Mouse (Mus musculus) kidney, embryonic 15.5 days (tissue): ENCODE data around the gene Ppp1r14a. TPM values are rescaled to one million over a fixed set of nuclear protein-coding genes. Genes with fewer than 3 reads are reported as not detected.

Experiments
- ATAC-seq: fragments of 200-750 bp; cut with Nextera tagmentation; replicated peaks from 2 replicates; pipeline ENCODE4 v1.8.0; 2017; ENCODE audit warnings: moderate TSS enrichment; ENCODE audit not compliant: low FRiP score
- H3K27ac ChIP-seq: fragments of 300-500 bp; sonication (generic); 2 replicates; pipeline ENCODE4 v1.5.1; 2015; ENCODE audit warnings: mild to moderate bottlenecking, inconsistent platforms
- H3K27me3 ChIP-seq: fragments of 300-500 bp; sonication (generic); 2 replicates; pipeline ENCODE4 v1.6.1; 2015; ENCODE audit warnings: inconsistent platforms
- H3K36me3 ChIP-seq: fragments of 300-500 bp; sonication (generic); 2 replicates; pipeline ENCODE4 v1.6.1; 2015; ENCODE audit warnings: inconsistent platforms
- H3K4me1 ChIP-seq: fragments of 300-500 bp; sonication (generic); 2 replicates; pipeline ENCODE4 v1.6.1; 2015; ENCODE audit warnings: inconsistent platforms
- H3K4me2 ChIP-seq: fragments of 300-500 bp; sonication (generic); 2 replicates; pipeline ENCODE4 v1.6.1; 2015; ENCODE audit warnings: moderate library complexity, mild to moderate bottlenecking, inconsistent platforms
- H3K4me3 ChIP-seq: fragments of 300-500 bp; sonication (generic); replicated peaks from 2 replicates; pipeline ENCODE4 v1.5.1; 2015; ENCODE audit warnings: mild to moderate bottlenecking, inconsistent platforms
- H3K9ac ChIP-seq: fragments of 300-500 bp; sonication (generic); 2 replicates; pipeline ENCODE4 v1.6.1; 2015; ENCODE audit warnings: mild to moderate bottlenecking, inconsistent platforms
- H3K9me3 ChIP-seq: fragments of 300-500 bp; sonication (generic); replicated peaks from 2 replicates; pipeline ENCODE4 v1.6.1; 2016; ENCODE audit warnings: inconsistent platforms
- WGBS: fragments of 180-500 bp; shearing (Covaris S2); methylation state at CpG from one replicate; pipeline ENCODE4 v1.1.7; 2015; ENCODE audit warnings: mixed read lengths; 5-methylcytosine and 5-hydroxymethylcytosine counted together
- polyA plus RNA-seq: library from polyadenylated mRNA; unstranded; fragments of >200 nt; fragmentation: Nextera tagmentation; extraction: Ambion mirVana; gene quantifications from 2 replicates; pipeline ENCODE4 v1.2.1, GENCODE M21; 2015

Gene Ppp1r14a
- polyA plus RNA-seq, 1 experiment from 2014 or later: 23.7 TPM

- H3K4me2 ChIP-seq: peak overlapping the region; percentile 50
- H3K36me3 ChIP-seq: peaks cover 8% of the 10 kb centered on the region; the same call in 1 of the 2 replicates
- peaks cover 52% of the 10 kb centered on the region for H3K4me1 ChIP-seq
- peaks cover 15% of the 10 kb centered on the region for H3K27me3 ChIP-seq
- peak overlapping the region; percentile 5; the same call in 1 of the 2 replicates for H3K4me3 ChIP-seq
- 11% methylated on average over 18 of the region's 18 CpGs for WGBS
- peak overlapping the region; percentile 70; the same call in 1 of the 2 replicates for H3K27ac ChIP-seq
- peak; percentile 26 for ATAC-seq
- no peak overlapping the region for H3K9ac ChIP-seq
- H3K9me3 ChIP-seq: no peaks in the 10 kb centered on the region
Observed at GRCm38 (mm10) chr7:29318115-29318911, 29.2 kb downstream of the Ppp1r14a start.

GRCm38 (mm10) chr7:29319337-29320307 lies 30.5 kb downstream of the Ppp1r14a start:
- Histone ChIP-seq H3K9ac (no peak overlapping the region), H3K27ac (peak overlapping the region; percentile 38; the same call in 1 of the 2 replicates), H3K36me3 (peaks cover 16% of the 10 kb centered on the region; the same call in 1 of the 2 replicates), H3K4me3 (peak overlapping the region; percentile 5; the same call in 1 of the 2 replicates), H3K27me3 (peaks cover 15% of the 10 kb centered on the region), H3K4me1 (peaks cover 49% of the 10 kb centered on the region), H3K4me2 (peak overlapping the region; percentile 50), H3K9me3 (no peaks in the 10 kb centered on the region)
- 13% methylated on average over 19 of the region's 19 CpGs for WGBS
- ATAC-seq: no peak

GRCm38 (mm10) chr7:29327087-29327486 lies 38.0 kb downstream of the Ppp1r14a start:
- Histone ChIP-seq H3K9ac (no peak overlapping the region), H3K4me2 (no peak overlapping the region), H3K27ac (no peak overlapping the region), H3K36me3 (peaks cover 68% of the 10 kb centered on the region), H3K4me3 (no peak overlapping the region), H3K4me1 (no peaks in the 10 kb centered on the region), H3K27me3 (no peaks in the 10 kb centered on the region), H3K9me3 (no peaks in the 10 kb centered on the region)
- WGBS: 49% methylated on average over 6 of the region's 6 CpGs
- ATAC-seq: no peak

GRCm38 (mm10) chr7:29328984-29329383 lies 39.9 kb downstream of the Ppp1r14a start:
- H3K4me2 ChIP-seq: no peak overlapping the region
- no peaks in the 10 kb centered on the region for H3K9me3 ChIP-seq
- H3K4me1 ChIP-seq: no peaks in the 10 kb centered on the region
- H3K27ac ChIP-seq: no peak overlapping the region
- H3K36me3 ChIP-seq: peaks cover 67% of the 10 kb centered on the region
- no peak overlapping the region for H3K9ac ChIP-seq
- 91% methylated on average over 16 of the region's 16 CpGs for WGBS
- H3K4me3 ChIP-seq: no peak overlapping the region
- H3K27me3 ChIP-seq: no peaks in the 10 kb centered on the region
- ATAC-seq: no peak

- H3K9me3 ChIP-seq: no peaks in the 10 kb centered on the region
- no peak for ATAC-seq
- no peak overlapping the region for H3K27ac ChIP-seq
- H3K4me3 ChIP-seq: no peak overlapping the region
- H3K4me2 ChIP-seq: no peak overlapping the region
- peaks cover 56% of the 10 kb centered on the region for H3K36me3 ChIP-seq
- H3K4me1 ChIP-seq: peaks cover 8% of the 10 kb centered on the region
- WGBS: 80% methylated on average over 7 of the region's 7 CpGs
- no peak overlapping the region for H3K9ac ChIP-seq
- H3K27me3 ChIP-seq: peaks cover 23% of the 10 kb centered on the region
Observed at GRCm38 (mm10) chr7:29334156-29334555, 45.0 kb downstream of the Ppp1r14a start.

GRCm38 (mm10) chr7:29335276-29335675 lies 46.2 kb downstream of the Ppp1r14a start:
- Histone ChIP-seq H3K27me3 (peaks cover 28% of the 10 kb centered on the region), H3K4me3 (no peak overlapping the region), H3K4me2 (no peak overlapping the region), H3K9me3 (no peaks in the 10 kb centered on the region), H3K9ac (no peak overlapping the region), H3K4me1 (peaks cover 16% of the 10 kb centered on the region), H3K36me3 (peaks cover 49% of the 10 kb centered on the region), H3K27ac (no peak overlapping the region)
- no peak for ATAC-seq

GRCm38 (mm10) chr7:29335841-29336671 lies 46.9 kb downstream of the Ppp1r14a start:
- peaks cover 16% of the 10 kb centered on the region for H3K4me1 ChIP-seq
- H3K27ac ChIP-seq: no peak overlapping the region
- H3K9ac ChIP-seq: no peak overlapping the region
- H3K4me2 ChIP-seq: no peak overlapping the region
- no peak for ATAC-seq
- peaks cover 36% of the 10 kb centered on the region for H3K27me3 ChIP-seq
- H3K9me3 ChIP-seq: no peaks in the 10 kb centered on the region
- peaks cover 42% of the 10 kb centered on the region for H3K36me3 ChIP-seq
- H3K4me3 ChIP-seq: no peak overlapping the region
- 80% methylated on average over 6 of the region's 6 CpGs for WGBS

GRCm38 (mm10) chr7:29336795-29337319 lies 47.7 kb downstream of the Ppp1r14a start:
- H3K27me3 ChIP-seq: peaks cover 44% of the 10 kb centered on the region
- 82% methylated on average over 9 of the region's 9 CpGs for WGBS
- no peak overlapping the region for H3K4me3 ChIP-seq
- no peaks in the 10 kb centered on the region for H3K9me3 ChIP-seq
- no peak overlapping the region for H3K4me2 ChIP-seq
- H3K36me3 ChIP-seq: peaks cover 40% of the 10 kb centered on the region
- H3K4me1 ChIP-seq: peaks cover 16% of the 10 kb centered on the region
- no peak overlapping the region for H3K9ac ChIP-seq
- H3K27ac ChIP-seq: no peak overlapping the region
- ATAC-seq: no peak

GRCm38 (mm10) chr7:29337766-29338165 lies 48.7 kb downstream of the Ppp1r14a start:
- ATAC-seq: no peak
- Histone ChIP-seq H3K36me3 (peaks cover 31% of the 10 kb centered on the region), H3K9me3 (no peaks in the 10 kb centered on the region), H3K27me3 (peaks cover 53% of the 10 kb centered on the region), H3K9ac (no peak overlapping the region), H3K4me3 (no peak overlapping the region), H3K4me1 (peaks cover 16% of the 10 kb centered on the region), H3K27ac (no peak overlapping the region), H3K4me2 (no peak overlapping the region)
- WGBS: 82% methylated on average over 2 of the region's 2 CpGs

GRCm38 (mm10) chr7:29338351-29338919 lies 49.3 kb downstream of the Ppp1r14a start:
- no peaks in the 10 kb centered on the region for H3K9me3 ChIP-seq
- peak; percentile 45 for ATAC-seq
- WGBS: 59% methylated on average over 9 of the region's 9 CpGs
- no peak overlapping the region for H3K4me3 ChIP-seq
- H3K27me3 ChIP-seq: peaks cover 53% of the 10 kb centered on the region
- H3K9ac ChIP-seq: no peak overlapping the region
- peaks cover 16% of the 10 kb centered on the region for H3K4me1 ChIP-seq
- H3K27ac ChIP-seq: no peak overlapping the region
- peaks cover 26% of the 10 kb centered on the region for H3K36me3 ChIP-seq
- no peak overlapping the region for H3K4me2 ChIP-seq
